Mouse (Mus musculus): ENCODE measurements around the gene Arid1b.

DNA sequence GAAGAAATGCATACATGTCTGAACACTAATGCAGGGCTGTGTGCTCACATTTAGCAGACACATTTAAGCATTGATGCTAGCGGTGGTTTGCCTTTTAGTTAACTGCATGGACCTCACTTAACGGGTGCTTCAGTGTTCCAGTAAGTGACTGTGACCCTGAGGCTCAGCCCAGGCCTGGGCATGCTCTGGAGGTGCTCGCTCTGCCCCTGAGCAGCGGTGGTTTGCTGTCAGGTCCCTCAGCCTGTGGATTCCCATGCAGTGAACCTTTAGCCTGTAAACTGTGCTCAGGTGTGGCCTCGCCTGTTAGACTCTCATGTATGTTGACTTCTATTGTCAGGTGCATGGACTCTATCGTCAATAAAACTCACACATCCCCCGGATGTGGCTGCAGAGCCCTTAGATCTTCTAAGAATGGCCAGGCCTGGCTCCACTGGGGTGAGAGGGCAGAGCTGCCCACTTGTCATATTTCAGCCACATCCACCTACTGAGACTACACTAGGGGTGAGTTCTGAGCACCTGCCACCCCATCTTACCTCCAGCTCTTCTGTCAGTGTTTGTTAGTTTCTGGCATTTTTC, 169.2 kb downstream of the Arid1b start:
- TF ChIP-seq CTCF (IDR thresholded peaks at IDR 0.05; ENCODE audit: low read depth, low read length) (no peak), TAL1 (conservative IDR thresholded peaks at IDR 0.05; ENCODE audit: low read depth, low read length) (no peak), POLR2AphosphoS5 (IDR thresholded peaks at IDR 0.05; ENCODE audit: insufficient replicate concordance, low read depth, low read length) (no peak)
